Comparison of ENCODE assay signal across 29 mouse cellular contexts in genomic region chr5:86083987-86084386, GRCm38 (mm10). TPM values are rescaled to one million over a fixed set of nuclear protein-coding genes. Genes with fewer than 3 reads are reported as not detected.
DNase-seq lines count a peak whose midpoint lies in the region; ATAC-seq and TF ChIP-seq lines count a peak whose summit lies in the region.
"Had no signal": no experiment of that assay in that cellular context is flagged by ENCODE, and none has a peak within 500 bp of the region (broad histone marks: within the 10 kb centered on the region; RNA-seq: fewer than 3 reads in every experiment).

No protein-coding gene starts in this region.

- WGBS in intestine, postnatal 0 days, result 72% methylated on average over 6 of the region's 6 CpGs
- 78% methylated on average over 6 of the region's 6 CpGs for WGBS in intestine, embryonic 15.5 days
- 80% methylated on average over 6 of the region's 6 CpGs for WGBS in kidney, embryonic 14.5 days
- WGBS in liver, postnatal 0 days (ENCODE audit: insufficient replicate concordance), result 74% methylated on average over 6 of the region's 6 CpGs
- WGBS in liver, embryonic 12.5 days (ENCODE audit: insufficient replicate concordance), result 70% methylated on average over 6 of the region's 6 CpGs

- no peak for TF ChIP-seq EP300 in liver, postnatal 0 days (IDR thresholded peaks at IDR 0.05; ENCODE audit: low read depth)

- peak; percentile 87 for ATAC-seq in intestine, postnatal 0 days
- ATAC-seq in intestine, embryonic 15.5 days, result no peak
- ATAC-seq in kidney, embryonic 14.5 days (ENCODE audit: low FRiP score, low TSS enrichment), result no peak
- peak; percentile 87 for ATAC-seq in liver, postnatal 0 days
- ATAC-seq in liver, embryonic 12.5 days, result no peak
- ATAC-seq: activated CD4-positive, CD25-positive, alpha-beta regulatory T cell, adult 4 months; CD4-positive, CD25-positive, alpha-beta regulatory T cell, adult 4 months; forebrain, embryonic 14.5 days; Patski had no signal

- no peak overlapping the region for H3K9ac ChIP-seq in intestine, postnatal 0 days (ENCODE audit: low read depth, low read length)
- H3K9ac ChIP-seq in intestine, embryonic 15.5 days, result no peak overlapping the region
- H3K9ac ChIP-seq in kidney, embryonic 14.5 days (ENCODE audit: low read depth, low read length), result no peak overlapping the region
- H3K9ac ChIP-seq in liver, postnatal 0 days (replicated peaks), result no peak overlapping the region
- no peak overlapping the region for H3K9ac ChIP-seq in liver, embryonic 12.5 days
- H3K9ac ChIP-seq: embryonic facial prominence, embryonic 13.5 days; embryonic facial prominence, embryonic 15.5 days; forebrain, embryonic 12.5 days had no signal

- no peak for TF ChIP-seq CTCF in intestine, postnatal 0 days (IDR thresholded peaks at IDR 0.05; ENCODE audit: low read depth)
- TF ChIP-seq CTCF in liver, postnatal 0 days (IDR thresholded peaks at IDR 0.05; ENCODE audit: low read depth), result no peak

- no peaks in the 10 kb centered on the region for H3K4me1 ChIP-seq in intestine, postnatal 0 days (replicated peaks; ENCODE audit: control insufficient read depth, insufficient read depth, low read length)
- H3K4me1 ChIP-seq in intestine, embryonic 15.5 days (replicated peaks), result no peaks in the 10 kb centered on the region
- no peaks in the 10 kb centered on the region for H3K4me1 ChIP-seq in kidney, embryonic 14.5 days (ENCODE audit: control insufficient read depth, insufficient read depth, low read length)
- H3K4me1 ChIP-seq in liver, postnatal 0 days (ENCODE audit: insufficient read depth), result no peaks in the 10 kb centered on the region
- no peaks in the 10 kb centered on the region for H3K4me1 ChIP-seq in liver, embryonic 12.5 days
- H3K4me1 ChIP-seq: embryonic facial prominence, embryonic 13.5 days; embryonic facial prominence, embryonic 15.5 days; forebrain, embryonic 10.5 days; forebrain, embryonic 12.5 days had no signal

- no peak overlapping the region for H3K4me2 ChIP-seq in intestine, postnatal 0 days (replicated peaks; ENCODE audit: low read depth)
- no peak overlapping the region for H3K4me2 ChIP-seq in intestine, embryonic 15.5 days (replicated peaks)
- no peak overlapping the region for H3K4me2 ChIP-seq in kidney, embryonic 14.5 days (replicated peaks; ENCODE audit: low read depth, low read length)
- no peak overlapping the region for H3K4me2 ChIP-seq in liver, postnatal 0 days (ENCODE audit: low read depth, low read length)
- no peak overlapping the region for H3K4me2 ChIP-seq in liver, embryonic 12.5 days
- H3K4me2 ChIP-seq: embryonic facial prominence, embryonic 13.5 days; embryonic facial prominence, embryonic 15.5 days; forebrain, embryonic 12.5 days had no signal

- H3K4me3 ChIP-seq in intestine, postnatal 0 days (ENCODE audit: low read depth, low read length), result no peak overlapping the region
- H3K4me3 ChIP-seq in intestine, embryonic 15.5 days (replicated peaks), result no peak overlapping the region
- H3K4me3 ChIP-seq in kidney, embryonic 14.5 days (ENCODE audit: low read length), result no peak overlapping the region
- H3K4me3 ChIP-seq in liver, postnatal 0 days (ENCODE audit: low read depth, low read length), result no peak overlapping the region
- H3K4me3 ChIP-seq in liver, embryonic 12.5 days, result no peak overlapping the region
- H3K4me3 ChIP-seq: embryonic facial prominence, embryonic 13.5 days; embryonic facial prominence, embryonic 15.5 days; erythroblast, embryonic 14.5 days; forebrain, embryonic 10.5 days; forebrain, embryonic 12.5 days had no signal

- no peaks in the 10 kb centered on the region for H3K36me3 ChIP-seq in intestine, postnatal 0 days (ENCODE audit: control insufficient read depth, insufficient read depth)
- H3K36me3 ChIP-seq in intestine, embryonic 15.5 days, result no peaks in the 10 kb centered on the region
- no peaks in the 10 kb centered on the region for H3K36me3 ChIP-seq in kidney, embryonic 14.5 days (ENCODE audit: control insufficient read depth, insufficient read depth, low read length)
- no peaks in the 10 kb centered on the region for H3K36me3 ChIP-seq in liver, postnatal 0 days (replicated peaks; ENCODE audit: insufficient read depth, low read length)
- no peaks in the 10 kb centered on the region for H3K36me3 ChIP-seq in liver, embryonic 12.5 days
- H3K36me3 ChIP-seq: embryonic facial prominence, embryonic 13.5 days; embryonic facial prominence, embryonic 15.5 days; forebrain, embryonic 10.5 days; forebrain, embryonic 12.5 days; G1E had no signal

- H3K27ac ChIP-seq in intestine, postnatal 0 days (ENCODE audit: low read depth, low read length), result no peak overlapping the region
- no peak overlapping the region for H3K27ac ChIP-seq in intestine, embryonic 15.5 days
- H3K27ac ChIP-seq in kidney, embryonic 14.5 days (ENCODE audit: low read depth, low read length), result no peak overlapping the region
- H3K27ac ChIP-seq in liver, postnatal 0 days (ENCODE audit: low read depth), result no peak overlapping the region
- no peak overlapping the region for H3K27ac ChIP-seq in liver, embryonic 12.5 days
- H3K27ac ChIP-seq: embryonic facial prominence, embryonic 13.5 days; embryonic facial prominence, embryonic 15.5 days; forebrain, embryonic 10.5 days; forebrain, embryonic 12.5 days had no signal

- H3K27me3 ChIP-seq in intestine, postnatal 0 days (replicated peaks; ENCODE audit: control insufficient read depth, insufficient read depth, low read length), result no peaks in the 10 kb centered on the region
- no peaks in the 10 kb centered on the region for H3K27me3 ChIP-seq in intestine, embryonic 15.5 days (replicated peaks)
- H3K27me3 ChIP-seq in kidney, embryonic 14.5 days (ENCODE audit: control insufficient read depth, insufficient read depth, low read length), result no peaks in the 10 kb centered on the region
- H3K27me3 ChIP-seq in liver, postnatal 0 days (ENCODE audit: insufficient read depth, low read length), result no peaks in the 10 kb centered on the region
- H3K27me3 ChIP-seq in liver, embryonic 12.5 days (replicated peaks), result no peaks in the 10 kb centered on the region
- H3K27me3 ChIP-seq: CH12.LX; embryonic facial prominence, embryonic 13.5 days; embryonic facial prominence, embryonic 15.5 days; forebrain, embryonic 12.5 days; Patski had no signal

- no peaks in the 10 kb centered on the region for H3K9me3 ChIP-seq in intestine, postnatal 0 days (ENCODE audit: control insufficient read depth)
- no peaks in the 10 kb centered on the region for H3K9me3 ChIP-seq in intestine, embryonic 15.5 days
- no peaks in the 10 kb centered on the region for H3K9me3 ChIP-seq in kidney, embryonic 14.5 days (ENCODE audit: control insufficient read depth, low read length)
- no peaks in the 10 kb centered on the region for H3K9me3 ChIP-seq in liver, postnatal 0 days (ENCODE audit: low read length)
- no peaks in the 10 kb centered on the region for H3K9me3 ChIP-seq in liver, embryonic 12.5 days (replicated peaks)
- H3K9me3 ChIP-seq: embryonic facial prominence, embryonic 13.5 days; embryonic facial prominence, embryonic 15.5 days; forebrain, embryonic 10.5 days; forebrain, embryonic 12.5 days; G1E had no signal

- peak; percentile 27 for DNase-seq in kidney, adult 9 months
- DNase-seq in kidney, postnatal 36 days, result peak; percentile 4 to 14
- DNase-seq in kidney, adult 18-20 months, result no peak
- DNase-seq in liver, postnatal 0 days, result no peak
- DNase-seq: adrenal gland, adult 8-10 months; adrenal gland, postnatal 14 days; adrenal gland, postnatal 36 days; B cell, adult 2 months; cerebellum, adult 11-12 months; cerebellum, adult 2 months; cerebellum, adult 9-10 months; cerebellum, postnatal 10 days; cerebellum, postnatal 36 days; embryo, embryonic 11 days had no signal

RNA-seq across cellular contexts. Expression of gene Stap1, which starts 12.4 kb away (rescaled TPM):
- 0.39 and 0.42 TPM in 2 replicates for polyA plus RNA-seq in intestine, postnatal 0 days (2015; fragmentation: Nextera tagmentation; extraction: Ambion mirVana)
- polyA plus RNA-seq in intestine, embryonic 15.5 days (2015; fragmentation: Nextera tagmentation; extraction: Ambion mirVana), result 0.59 and 0.61 TPM in 2 replicates
- polyA plus RNA-seq in kidney, embryonic 14.5 days (2014; fragmentation: Nextera tagmentation; extraction: Ambion mirVana), result 0.13 and 0.23 TPM in 2 replicates
- polyA plus RNA-seq in liver, postnatal 0 days (2015; fragmentation: Nextera tagmentation; extraction: Ambion mirVana), result 3.9 and 4.1 TPM in 2 replicates
- 2.5 and 2.6 TPM in 2 replicates for polyA plus RNA-seq in liver, embryonic 12.5 days (2016; fragmentation: Nextera tagmentation; extraction: Ambion mirVana)
- polyA plus RNA-seq: cerebellum, adult 2 months; erythroblast, embryonic 14.5 days; Patski had no signal

RNA-seq across cellular contexts. Expression of gene Cenpc1, which starts 18.6 kb away (rescaled TPM):
- polyA plus RNA-seq in intestine, postnatal 0 days (2015; fragmentation: Nextera tagmentation; extraction: Ambion mirVana), result 10.0 and 10.4 TPM in 2 replicates
- polyA plus RNA-seq in intestine, embryonic 15.5 days (2015; fragmentation: Nextera tagmentation; extraction: Ambion mirVana), result 26.5 and 28.7 TPM in 2 replicates
- polyA plus RNA-seq in kidney, embryonic 14.5 days (2014; fragmentation: Nextera tagmentation; extraction: Ambion mirVana), result 27.0 and 39.6 TPM in 2 replicates
- polyA plus RNA-seq in liver, postnatal 0 days (2015; fragmentation: Nextera tagmentation; extraction: Ambion mirVana), result 7.1 and 8.8 TPM in 2 replicates
- polyA plus RNA-seq in liver, embryonic 12.5 days (2016; fragmentation: Nextera tagmentation; extraction: Ambion mirVana), result 21.1 and 21.8 TPM in 2 replicates

Comparison
In these comparisons a context has a peak if more than half of its experiments do, and no peak if none do; other contexts are left out.
1. ATAC-seq: peak in intestine, postnatal 0 days (single experiment) and liver, postnatal 0 days (single experiment); none in intestine, embryonic 15.5 days (single experiment), kidney, embryonic 14.5 days (single experiment) and liver, embryonic 12.5 days (single experiment).
2. DNase-seq: peak in kidney, adult 9 months (single experiment) and kidney, postnatal 36 days (2 of 2); none in kidney, adult 18-20 months (single experiment) and liver, postnatal 0 days (single experiment).